Mouse (Mus musculus) left cerebral cortex, postnatal 10 days (tissue): ENCODE measurements around the gene Ccdc57. TPM values are rescaled to one million over a fixed set of nuclear protein-coding genes. Genes with fewer than 3 reads are reported as not detected.
"Not testable (repeated sequence)": the region's sequence is repeated elsewhere in the genome, so short reads cannot be mapped to it uniquely, and the experiment has no call there.

Experiments
- DNase-seq, 2 experiments: peaks; one replicate each; pipeline ENCODE4 v3.0.0; 2021 to 2022; ENCODE audit warnings: low spot score in 2 of 2, mixed read lengths in 1 of 2; ENCODE audit errors: extremely low spot score in 1 of 2
- intact Hi-C: fragments of 180-260 bp; cut with DNase I; formaldehyde crosslinking; loops from one replicate; pipeline ENCODE4 v1.15.1; 2025
- total RNA-seq, 2 experiments: library from RNA; stranded (reverse); gene quantifications; 2 replicates each; pipeline ENCODE4 v1.2.3; 2021

Ccdc57 gene
- total RNA-seq, 2 experiments from 2014 or later = 8.1 to 8.4 TPM

- no peak for DNase-seq
- intact Hi-C loops = no loop called here
Observed at GRCm38 (mm10) chr11:120871521-120871920, 61.2 kb downstream of the Ccdc57 start.

- DNase-seq = no peak
- intact Hi-C loops = no loop called here
Observed at GRCm38 (mm10) chr11:120865816-120866215, 66.9 kb downstream of the Ccdc57 start.

- intact Hi-C loops = no loop called here
- DNase-seq = no peak
Observed at GRCm38 (mm10) chr11:120862819-120863218, 69.9 kb downstream of the Ccdc57 start.

- DNase-seq, intact Hi-C loops: not testable (repeated sequence)
Observed at GRCm38 (mm10) chr11:120855938-120856337, 76.7 kb downstream of the Ccdc57 start.

GRCm38 (mm10) chr11:120853788-120854187, 78.9 kb downstream of the Ccdc57 start:
- intact Hi-C loops = no loop called here
- DNase-seq = no peak

- no peak for DNase-seq
- intact Hi-C loops = no loop called here
Observed at GRCm38 (mm10) chr11:120853158-120853557, 79.5 kb downstream of the Ccdc57 start.

- no peak for DNase-seq
- intact Hi-C loops = no loop called here
Observed at GRCm38 (mm10) chr11:120852083-120852935, 80.4 kb downstream of the Ccdc57 start.

- no peak for DNase-seq
- intact Hi-C loops = no loop called here
Observed at GRCm38 (mm10) chr11:120851582-120851981, 81.1 kb downstream of the Ccdc57 start.

GRCm38 (mm10) chr11:120851132-120851531, 81.5 kb downstream of the Ccdc57 start:
- intact Hi-C loops = no loop called here
- no peak for DNase-seq

- intact Hi-C loops = no loop called here
- DNase-seq = no peak
Observed at GRCm38 (mm10) chr11:120850331-120851030, 82.2 kb downstream of the Ccdc57 start.

GRCm38 (mm10) chr11:120846725-120847475, 85.8 kb downstream of the Ccdc57 start:
- no peak for DNase-seq
- intact Hi-C loops = no loop called here

- intact Hi-C loops = no loop called here
- DNase-seq = no peak
Observed at GRCm38 (mm10) chr11:120844329-120844728, 88.3 kb downstream of the Ccdc57 start.

GRCm38 (mm10) chr11:120833555-120834280, 99.0 kb downstream of the Ccdc57 start:
- intact Hi-C loops = no loop called here
- peak in 1 of 2 experiments; percentile 23 for DNase-seq

- DNase-seq, intact Hi-C loops: not testable (repeated sequence)
Observed at GRCm38 (mm10) chr11:120832962-120833361, 99.7 kb downstream of the Ccdc57 start.

- intact Hi-C loops = no loop called here
- DNase-seq = no peak
Observed at GRCm38 (mm10) chr11:120831659-120832440, 100.8 kb downstream of the Ccdc57 start.

GRCm38 (mm10) chr11:120830686-120831085, 102.0 kb downstream of the Ccdc57 start:
- intact Hi-C loops = no loop called here
- peak in 1 of 2 experiments; percentile 40 for DNase-seq

GRCm38 (mm10) chr11:120829757-120830532, 102.7 kb downstream of the Ccdc57 start:
- intact Hi-C loops = no loop called here
- peak in 1 of 2 experiments; percentile 9 for DNase-seq
